Mouse (Mus musculus): ENCODE data around the gene Sptb.

DNA sequence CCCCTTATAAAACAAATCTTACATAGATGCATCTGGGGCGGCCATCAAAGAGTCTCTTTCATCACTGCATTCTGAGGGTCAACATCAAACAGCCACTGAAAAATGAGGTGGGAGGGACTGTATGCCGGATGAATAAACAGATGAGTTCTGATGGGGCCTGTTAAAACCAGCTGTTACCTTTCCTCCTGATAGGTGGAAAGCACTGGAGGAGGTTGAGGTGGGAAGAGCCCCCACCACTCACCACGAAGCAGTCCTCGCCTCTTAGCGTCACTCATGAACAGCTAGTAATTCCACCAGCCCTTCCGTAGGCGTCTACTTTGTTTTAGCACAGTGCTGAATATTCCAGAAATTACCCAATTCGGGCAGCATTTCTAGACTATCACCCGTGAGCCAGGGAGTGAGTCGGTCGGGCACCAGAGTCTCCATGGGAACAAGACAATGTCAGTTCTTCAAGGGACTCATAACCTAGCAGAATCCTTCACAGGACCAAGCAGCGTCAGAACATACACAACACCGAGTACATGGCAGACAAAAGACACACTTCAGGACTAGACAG is 13.9 kb downstream of the Sptb start:
- no peak for TF ChIP-seq CTCF (IDR thresholded peaks at IDR 0.05; ENCODE audit: insufficient read depth, low read length)
- no peak for TF ChIP-seq POLR2A (IDR thresholded peaks at IDR 0.05; ENCODE audit: borderline replicate concordance, extremely low read depth, low read depth, low read length)
